Mouse (Mus musculus): ENCODE measurements at regions not wholly inside any gene's neighbourhood (a gene's known extent, or its start where the extent isn't known, plus 50 kb on each side); places are given as distances from the start of the nearest gene placed in this dataset.

DNA sequence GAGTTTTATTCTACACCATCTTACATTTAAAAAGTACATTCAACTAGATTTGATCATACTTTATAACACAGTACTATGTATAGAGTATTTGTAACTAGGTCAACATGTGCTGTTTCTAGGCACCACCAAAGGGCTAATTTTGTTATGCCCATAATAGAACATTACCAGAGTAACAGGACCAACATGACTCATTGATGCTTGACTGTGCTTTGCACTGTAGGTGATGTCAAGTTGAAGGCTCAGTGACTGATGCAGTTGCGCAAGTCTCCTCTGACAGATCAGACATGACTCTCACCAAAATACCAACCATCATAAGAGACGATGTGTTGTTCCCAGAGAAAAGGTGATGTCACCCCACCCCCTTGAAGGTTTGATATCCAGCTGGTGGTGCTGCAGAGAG is 108.5 kb downstream of the Mrpl39 start:
- no peak for TF ChIP-seq CTCF (IDR thresholded peaks at IDR 0.05; ENCODE audit: borderline replicate concordance, insufficient read depth, low read length)
- TF ChIP-seq POLR2A (IDR thresholded peaks at IDR 0.05; ENCODE audit: low read depth, low read length) = no peak
